Mouse (Mus musculus) heart, embryonic 15.5 days (tissue): ENCODE results near the gene Zfp664. TPM values are rescaled to one million over a fixed set of nuclear protein-coding genes. Genes with fewer than 3 reads are reported as not detected.
A peak's percentile ranks its signal among the peaks of the same experiment; 100 is the strongest.

Source experiments
- ATAC-seq: fragments of 200-750 bp; cut with Nextera tagmentation; replicated peaks from 2 replicates; pipeline ENCODE4 v1.8.0; 2017; ENCODE audit warnings: low read depth, moderate TSS enrichment; ENCODE audit not compliant: insufficient number of reproducible peaks, insufficient read depth, low FRiP score
- H3K27ac ChIP-seq: fragments of 300-500 bp; sonication (generic); 2 replicates; pipeline ENCODE4 v1.5.1; 2015; ENCODE audit warnings: mild to moderate bottlenecking, inconsistent platforms
- H3K27me3 ChIP-seq: fragments of 300-500 bp; sonication (generic); 2 replicates; pipeline ENCODE4 v1.6.1; 2015; ENCODE audit warnings: inconsistent platforms
- H3K36me3 ChIP-seq: fragments of 300-500 bp; sonication (generic); 2 replicates; pipeline ENCODE4 v1.6.1; 2015; ENCODE audit warnings: mild to moderate bottlenecking, inconsistent platforms
- H3K4me1 ChIP-seq: fragments of 300-500 bp; sonication (generic); replicated peaks from 2 replicates; pipeline ENCODE4 v1.6.1; 2015; ENCODE audit warnings: inconsistent platforms
- H3K4me2 ChIP-seq: fragments of 300-500 bp; sonication (generic); 2 replicates; pipeline ENCODE4 v1.6.1; 2015; ENCODE audit warnings: inconsistent platforms, mild to moderate bottlenecking, moderate library complexity
- H3K4me3 ChIP-seq: fragments of 300-500 bp; sonication (generic); 2 replicates; pipeline ENCODE4 v1.5.1; 2015; ENCODE audit warnings: mild to moderate bottlenecking, inconsistent platforms
- H3K9ac ChIP-seq: fragments of 300-500 bp; sonication (generic); 2 replicates; pipeline ENCODE4 v1.6.1; 2015; ENCODE audit warnings: mild to moderate bottlenecking, inconsistent platforms
- H3K9me3 ChIP-seq: fragments of 300-500 bp; sonication (generic); replicated peaks from 2 replicates; pipeline ENCODE4 v1.6.1; 2016; ENCODE audit warnings: inconsistent platforms
- WGBS: fragments of 180-500 bp; shearing (Covaris S2); methylation state at CpG from one replicate; pipeline ENCODE4 v1.1.7; 2015; ENCODE audit warnings: mixed read lengths; 5-methylcytosine and 5-hydroxymethylcytosine counted together
- polyA plus RNA-seq: library from polyadenylated mRNA; unstranded; fragments of >200 nt; fragmentation: Nextera tagmentation; extraction: Ambion mirVana; gene quantifications from 2 replicates; pipeline ENCODE4 v1.2.1, GENCODE M21; 2015

Zfp664 gene
- polyA plus RNA-seq, 1 experiment from 2014 or later: 52.2 TPM

- no peaks in the 10 kb centered on the region for H3K27me3 ChIP-seq
- H3K4me1 ChIP-seq: no peaks in the 10 kb centered on the region; the same call in 1 of the 2 replicates
- H3K4me3 ChIP-seq: no peak overlapping the region
- WGBS: 49% methylated on average over 5 of the region's 5 CpGs
- no peaks in the 10 kb centered on the region for H3K9me3 ChIP-seq
- no peak overlapping the region for H3K9ac ChIP-seq
- H3K27ac ChIP-seq: no peak overlapping the region
- H3K36me3 ChIP-seq: no peaks in the 10 kb centered on the region
- ATAC-seq: no peak
- H3K4me2 ChIP-seq: no peak overlapping the region
Observed at GRCm38 (mm10) chr5:124930055-124930439, 67.6 kb downstream of the Zfp664 start.

- H3K9ac ChIP-seq: no peak overlapping the region
- no peaks in the 10 kb centered on the region for H3K27me3 ChIP-seq
- H3K36me3 ChIP-seq: no peaks in the 10 kb centered on the region
- H3K9me3 ChIP-seq: no peaks in the 10 kb centered on the region
- no peak overlapping the region for H3K27ac ChIP-seq
- no peaks in the 10 kb centered on the region; the same call in 1 of the 2 replicates for H3K4me1 ChIP-seq
- H3K4me3 ChIP-seq: no peak overlapping the region
- no peak overlapping the region for H3K4me2 ChIP-seq
- 75% methylated on average over 9 of the region's 9 CpGs for WGBS
- ATAC-seq: no peak
Observed at GRCm38 (mm10) chr5:124930603-124931002, 68.1 kb downstream of the Zfp664 start.

GRCm38 (mm10) chr5:124931076-124931475, 68.6 kb downstream of the Zfp664 start:
- Histone ChIP-seq H3K36me3 (no peaks in the 10 kb centered on the region), H3K27me3 (no peaks in the 10 kb centered on the region), H3K27ac (no peak overlapping the region), H3K4me3 (no peak overlapping the region), H3K9ac (no peak overlapping the region), H3K9me3 (no peaks in the 10 kb centered on the region), H3K4me1 (no peaks in the 10 kb centered on the region; the same call in 1 of the 2 replicates), H3K4me2 (no peak overlapping the region)
- ATAC-seq: no peak
- WGBS: 49% methylated on average over 8 of the region's 8 CpGs

GRCm38 (mm10) chr5:124934558-124934957, 72.1 kb downstream of the Zfp664 start:
- no peaks in the 10 kb centered on the region for H3K27me3 ChIP-seq
- no peak overlapping the region for H3K27ac ChIP-seq
- WGBS: 60% methylated on average over 7 of the region's 7 CpGs
- no peaks in the 10 kb centered on the region for H3K9me3 ChIP-seq
- no peaks in the 10 kb centered on the region for H3K36me3 ChIP-seq
- no peaks in the 10 kb centered on the region; the same call in 1 of the 2 replicates for H3K4me1 ChIP-seq
- no peak for ATAC-seq
- no peak overlapping the region for H3K9ac ChIP-seq
- no peak overlapping the region for H3K4me3 ChIP-seq
- H3K4me2 ChIP-seq: no peak overlapping the region

GRCm38 (mm10) chr5:124943181-124943792, 80.8 kb downstream of the Zfp664 start:
- H3K36me3 ChIP-seq: no peaks in the 10 kb centered on the region
- 77% methylated on average over 12 of the region's 12 CpGs for WGBS
- peaks cover 8% of the 10 kb centered on the region for H3K4me1 ChIP-seq
- H3K9ac ChIP-seq: no peak overlapping the region
- H3K4me3 ChIP-seq: no peak overlapping the region
- no peak overlapping the region for H3K4me2 ChIP-seq
- no peaks in the 10 kb centered on the region for H3K9me3 ChIP-seq
- 0 out of 2 replicates have a peak, but pooled peaks have one; percentile 35 for ATAC-seq
- no peak overlapping the region for H3K27ac ChIP-seq
- H3K27me3 ChIP-seq: no peaks in the 10 kb centered on the region

- WGBS: 51% methylated on average over 12 of the region's 12 CpGs
- Histone ChIP-seq H3K36me3 (no peaks in the 10 kb centered on the region), H3K4me1 (peaks cover 8% of the 10 kb centered on the region), H3K27ac (no peak overlapping the region), H3K4me2 (no peak overlapping the region), H3K27me3 (no peaks in the 10 kb centered on the region), H3K9ac (no peak overlapping the region), H3K9me3 (no peaks in the 10 kb centered on the region), H3K4me3 (no peak overlapping the region)
- ATAC-seq: no peak
Observed at GRCm38 (mm10) chr5:124943793-124944383, 81.4 kb downstream of the Zfp664 start.

- no peaks in the 10 kb centered on the region for H3K36me3 ChIP-seq
- H3K4me2 ChIP-seq: no peak overlapping the region
- no peaks in the 10 kb centered on the region for H3K27me3 ChIP-seq
- H3K4me1 ChIP-seq: peaks cover 8% of the 10 kb centered on the region
- ATAC-seq: no peak
- H3K9me3 ChIP-seq: no peaks in the 10 kb centered on the region
- no peak overlapping the region for H3K4me3 ChIP-seq
- H3K27ac ChIP-seq: no peak overlapping the region
- H3K9ac ChIP-seq: no peak overlapping the region
- 65% methylated on average over 10 of the region's 10 CpGs for WGBS
Observed at GRCm38 (mm10) chr5:124944384-124944783, 81.9 kb downstream of the Zfp664 start.

- WGBS: 72% methylated on average over 4 of the region's 4 CpGs
- no peak for ATAC-seq
- Histone ChIP-seq H3K9me3 (no peaks in the 10 kb centered on the region), H3K27me3 (no peaks in the 10 kb centered on the region), H3K36me3 (no peaks in the 10 kb centered on the region), H3K4me2 (no peak overlapping the region), H3K9ac (no peak overlapping the region), H3K4me3 (no peak overlapping the region), H3K27ac (no peak overlapping the region), H3K4me1 (peaks cover 8% of the 10 kb centered on the region)
Observed at GRCm38 (mm10) chr5:124945046-124945445, 82.6 kb downstream of the Zfp664 start.

GRCm38 (mm10) chr5:124950623-124951278, 88.3 kb downstream of the Zfp664 start:
- Histone ChIP-seq H3K36me3 (no peaks in the 10 kb centered on the region), H3K9me3 (no peaks in the 10 kb centered on the region), H3K27ac (no peak overlapping the region), H3K4me2 (no peak overlapping the region), H3K27me3 (no peaks in the 10 kb centered on the region), H3K4me1 (no peaks in the 10 kb centered on the region), H3K9ac (no peak overlapping the region), H3K4me3 (no peak overlapping the region)
- ATAC-seq: no peak
- 61% methylated on average over 13 of the region's 13 CpGs for WGBS

GRCm38 (mm10) chr5:124951333-124951732, 88.8 kb downstream of the Zfp664 start:
- Histone ChIP-seq H3K4me2 (no peak overlapping the region), H3K36me3 (no peaks in the 10 kb centered on the region), H3K4me3 (no peak overlapping the region), H3K27me3 (no peaks in the 10 kb centered on the region), H3K4me1 (no peaks in the 10 kb centered on the region), H3K9ac (no peak overlapping the region), H3K27ac (no peak overlapping the region), H3K9me3 (no peaks in the 10 kb centered on the region)
- WGBS: 63% methylated on average over 17 of the region's 17 CpGs
- ATAC-seq: no peak
